Mouse (Mus musculus): ENCODE measurements around the gene Adipor2.

DNA sequence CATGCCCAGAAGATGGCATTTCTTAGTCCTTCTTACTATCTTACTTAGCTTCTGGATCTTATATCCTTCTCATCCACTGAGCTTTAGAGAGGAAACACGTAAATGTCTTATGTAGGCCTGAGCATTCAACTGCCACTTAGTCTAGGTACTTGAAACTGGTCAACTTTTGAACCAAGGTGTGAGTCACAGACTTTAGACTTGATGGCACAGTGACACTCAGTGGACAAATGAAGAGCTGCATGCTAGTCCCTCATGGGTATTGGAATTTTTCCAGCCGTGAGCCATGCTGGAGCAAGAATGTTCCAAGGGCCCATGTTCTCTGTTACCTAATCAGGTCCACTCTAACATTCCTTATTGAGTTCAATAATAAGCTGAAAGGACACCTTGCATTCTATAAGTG lies 13.0 kb upstream of the Adipor2 start:
- TF ChIP-seq ZC3H11A (IDR thresholded peaks at IDR 0.05; ENCODE audit: borderline replicate concordance, low read depth, low read length), result peak; percentile 48; the same call in 1 of the 2 replicates
- TF ChIP-seq ZNF384 (IDR thresholded peaks at IDR 0.05; ENCODE audit: low read depth, low read length), result no peak
- no peak for TF ChIP-seq CHD2 (IDR thresholded peaks at IDR 0.05; ENCODE audit: low read depth, low read length)
